Mouse (Mus musculus): ENCODE measurements at regions not wholly inside any gene's neighbourhood (a gene's known extent, or its start where the extent isn't known, plus 50 kb on each side); places are given as distances from the start of the nearest gene placed in this dataset.

- DNase-seq (ENCODE audit: low read depth, low spot score), result no peak
These were observed 143.5 kb downstream of the Rybp start for GRCm38 (mm10) chr6:100143586-100144301.

GRCm38 (mm10) chr6:100141225-100141624, 146.1 kb downstream of the Rybp start:
- no peak for DNase-seq (ENCODE audit: low read depth, low spot score)

GRCm38 (mm10) chr6:100140581-100141114, 146.6 kb downstream of the Rybp start:
- DNase-seq (ENCODE audit: low read depth, low spot score), result peak; percentile 49

GRCm38 (mm10) chr6:100139809-100140208, 147.5 kb downstream of the Rybp start:
- no peak for DNase-seq (ENCODE audit: low read depth, low spot score)

GRCm38 (mm10) chr6:100138659-100139058, 148.6 kb downstream of the Rybp start:
- DNase-seq (ENCODE audit: low read depth, low spot score), result peak; percentile 47

GRCm38 (mm10) chr6:100135177-100135576, 152.1 kb downstream of the Rybp start:
- DNase-seq (ENCODE audit: low read depth, low spot score), result no peak

- DNase-seq (ENCODE audit: low read depth, low spot score), result no peak
These were observed 153.3 kb downstream of the Rybp start for GRCm38 (mm10) chr6:100133970-100134369.

GRCm38 (mm10) chr6:100132916-100133600, 154.2 kb downstream of the Rybp start:
- DNase-seq (ENCODE audit: low read depth, low spot score), result peak; percentile 42

GRCm38 (mm10) chr6:100127221-100128143, 159.8 kb downstream of the Rybp start:
- DNase-seq (ENCODE audit: low read depth, low spot score), result peak; percentile 98

- DNase-seq (ENCODE audit: low read depth, low spot score), result no peak
These were observed 160.5 kb downstream of the Rybp start for GRCm38 (mm10) chr6:100126736-100127135.

GRCm38 (mm10) chr6:100126326-100126725, 161.0 kb downstream of the Rybp start:
- no peak for DNase-seq (ENCODE audit: low read depth, low spot score)

GRCm38 (mm10) chr6:100121240-100121639, 166.0 kb downstream of the Rybp start:
- no peak for DNase-seq (ENCODE audit: low read depth, low spot score)

- DNase-seq (ENCODE audit: low read depth, low spot score), result peak; percentile 73
These were observed 167.0 kb downstream of the Rybp start for GRCm38 (mm10) chr6:100120017-100120944.

- DNase-seq (ENCODE audit: low read depth, low spot score), result no peak
These were observed 170.2 kb downstream of the Rybp start for GRCm38 (mm10) chr6:100117084-100117483.

GRCm38 (mm10) chr6:100113393-100114137, 173.7 kb downstream of the Rybp start:
- peak; percentile 17 for DNase-seq (ENCODE audit: low read depth, low spot score)

- DNase-seq (ENCODE audit: low read depth, low spot score), result no peak
These were observed 176.2 kb downstream of the Rybp start for GRCm38 (mm10) chr6:100110981-100111660.

- no peak for DNase-seq (ENCODE audit: low read depth, low spot score)
These were observed 177.3 kb downstream of the Rybp start for GRCm38 (mm10) chr6:100109979-100110378.

- DNase-seq (ENCODE audit: low read depth, low spot score), result no peak
These were observed 177.9 kb downstream of the Rybp start for GRCm38 (mm10) chr6:100109351-100109750.

- no peak for DNase-seq (ENCODE audit: low read depth, low spot score)
These were observed 179.8 kb downstream of the Rybp start for GRCm38 (mm10) chr6:100107508-100107907.

All from 3T3-L1 (cell line).